9 mouse cellular contexts compared by ENCODE assay signal in the genomic region with DNA sequence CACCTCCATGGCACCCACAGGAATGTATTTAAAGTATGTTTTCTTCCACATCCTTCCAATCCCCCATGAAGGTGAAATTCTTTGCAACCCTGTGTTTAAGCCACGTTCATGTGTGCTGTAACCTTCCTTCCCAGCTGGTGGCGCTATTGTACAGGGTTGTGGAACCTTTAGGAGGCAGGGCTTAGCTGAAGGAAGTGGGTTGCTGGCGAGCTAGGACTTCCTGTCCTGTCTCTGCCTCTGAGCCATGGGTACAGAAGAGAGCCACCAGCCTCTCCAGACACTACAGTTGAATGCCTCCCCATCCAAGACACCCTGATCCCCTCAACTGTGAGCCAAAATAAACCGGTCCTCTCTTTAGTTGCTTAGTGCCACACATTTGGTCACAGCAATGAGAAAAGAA. TPM values are rescaled to one million over a fixed set of nuclear protein-coding genes. Genes with fewer than 3 reads are reported as not detected.
DNase-seq lines count a peak whose midpoint lies in the region.
"Had no signal": no experiment of that assay in that cellular context is flagged by ENCODE, and none has a peak within 500 bp of the region (broad histone marks: within the 10 kb centered on the region; RNA-seq: fewer than 3 reads in every experiment).

No protein-coding gene starts in this region.

- peak; percentile 22 to 39 for DNase-seq in cerebellum, postnatal 10 days
- no peak for DNase-seq in cerebellum, adult 18-20 months
- DNase-seq in 3134 (ENCODE audit: extremely low read depth, insufficient read length, low spot score) (peak; percentile 23), ZHBTc4 (ENCODE audit: low read depth, low spot score) (peak; percentile 91)
- peak; percentile 68 for DNase-seq in lung, postnatal 10 days
- DNase-seq in Muller cell, postnatal 12 days (ENCODE audit: inconsistent ontology term), result no peak
- no peak for DNase-seq in embryo, embryonic 11 days
- no peak for DNase-seq in layer of hippocampus, postnatal 14 days (ENCODE audit: low spot score in 2 of 2)

RNA-seq across cellular contexts. Expression of a gene that starts 42.6 kb away (rescaled TPM):
- total RNA-seq in layer of hippocampus, postnatal 14 days (2021), result under 1 TPM in 1 of 2 experiments, not detected in 1; 0.14 TPM
- total RNA-seq: heart, postnatal 10 days had no signal

RNA-seq across cellular contexts. Expression of a gene that starts 53.0 kb away (rescaled TPM):
- 10 to 100 TPM; 19.1 to 25.1 TPM for total RNA-seq in layer of hippocampus, postnatal 14 days (2021)

RNA-seq across cellular contexts. Expression of a gene that starts 54.3 kb away (rescaled TPM):
- total RNA-seq in layer of hippocampus, postnatal 14 days (2021), result under 1 TPM; 0.12 to 0.23 TPM

Comparison
In these comparisons a context has a peak if more than half of its experiments do, and no peak if none do; other contexts are left out.
1. DNase-seq: peak in cerebellum, postnatal 10 days (2 of 2), 3134 (single experiment), ZHBTc4 (single experiment) and lung, postnatal 10 days (single experiment); none in cerebellum, adult 18-20 months (0 of 2), Muller cell, postnatal 12 days (single experiment), embryo, embryonic 11 days (single experiment) and layer of hippocampus, postnatal 14 days (0 of 2).